Mouse (Mus musculus) skeletal muscle tissue, adult 2 months (tissue): ENCODE measurements around the gene Ccdc151.

Experiments used
- DNase-seq: peaks from one replicate; pipeline ENCODE4 v3.0.0-alpha.2; 2012; ENCODE audit warnings: low read depth, low spot score

Ccdc151 gene

GRCm38 (mm10) chr9:21958372-21958771, 44.1 kb downstream of the Ccdc151 start:
- no peak for DNase-seq

GRCm38 (mm10) chr9:21955570-21956281, 46.7 kb downstream of the Ccdc151 start, which contains the start of gene Swsap1:
Gene Swsap1 (plus strand): TSS chr9:21955755.
- peak; percentile 97 for DNase-seq

GRCm38 (mm10) chr9:21955225-21955569, 47.2 kb downstream of the Ccdc151 start:
- no peak for DNase-seq

DNA sequence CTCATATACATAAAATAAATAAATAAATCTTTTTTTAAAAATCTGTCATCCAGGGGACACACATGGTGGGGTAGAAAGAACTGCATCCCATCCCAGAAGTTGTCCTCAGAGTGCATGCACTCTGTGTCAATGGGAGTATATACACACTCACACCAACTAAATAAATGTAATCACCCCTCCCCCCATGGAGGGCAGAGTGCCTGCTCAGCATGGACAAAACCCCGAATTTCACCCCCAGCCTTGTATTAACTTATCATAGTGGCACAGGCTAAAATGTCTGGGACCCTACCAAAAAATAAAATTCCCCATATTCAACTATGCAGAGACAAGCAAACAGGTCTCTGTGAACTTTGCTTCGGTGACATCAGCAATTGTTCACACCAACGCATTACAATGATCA, 47.8 kb downstream of the Ccdc151 start:
- DNase-seq = no peak

GRCm38 (mm10) chr9:21953600-21953999, 48.8 kb downstream of the Ccdc151 start:
- DNase-seq = no peak

DNA sequence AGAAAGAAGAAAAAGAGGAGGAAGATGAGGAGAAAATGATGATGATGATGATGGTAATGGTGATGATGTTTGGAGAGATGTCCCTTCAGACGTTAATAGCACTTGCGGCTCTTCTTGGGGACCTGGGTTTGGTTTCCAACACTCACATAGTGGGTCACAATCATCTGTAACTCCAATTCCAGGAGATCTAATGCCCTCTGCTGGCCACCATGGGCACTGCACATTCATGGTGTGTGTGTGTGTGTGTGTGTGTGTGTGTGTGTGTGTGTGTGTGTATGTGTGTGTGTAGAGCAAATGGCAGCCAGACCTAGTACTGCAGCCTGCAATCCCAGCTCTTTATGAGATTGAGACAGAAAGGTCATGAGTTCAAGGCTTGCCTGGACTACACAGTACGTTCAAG, 50.5 kb downstream of the Ccdc151 start:
- no peak for DNase-seq

DNA sequence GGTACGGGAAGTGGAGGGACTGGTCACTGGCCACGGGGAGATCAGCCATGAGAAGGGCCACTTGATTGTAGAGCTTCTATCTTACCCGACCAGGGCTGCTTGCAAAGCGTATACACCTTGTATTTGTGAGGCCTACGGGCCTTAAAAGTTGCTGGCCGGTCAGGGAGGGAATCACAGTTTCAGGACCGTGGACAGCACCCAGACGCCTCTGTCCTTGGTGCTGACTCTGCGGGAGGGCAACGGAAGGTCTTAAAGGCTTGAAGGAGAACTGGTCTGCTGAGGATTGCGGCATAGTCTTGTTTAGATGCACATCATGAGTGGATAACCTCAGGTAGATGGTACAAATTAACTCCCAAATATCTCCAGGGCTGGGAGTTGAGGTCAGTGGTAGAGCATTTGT, 52.1 kb downstream of the Ccdc151 start:
- DNase-seq = peak; percentile 45

DNA sequence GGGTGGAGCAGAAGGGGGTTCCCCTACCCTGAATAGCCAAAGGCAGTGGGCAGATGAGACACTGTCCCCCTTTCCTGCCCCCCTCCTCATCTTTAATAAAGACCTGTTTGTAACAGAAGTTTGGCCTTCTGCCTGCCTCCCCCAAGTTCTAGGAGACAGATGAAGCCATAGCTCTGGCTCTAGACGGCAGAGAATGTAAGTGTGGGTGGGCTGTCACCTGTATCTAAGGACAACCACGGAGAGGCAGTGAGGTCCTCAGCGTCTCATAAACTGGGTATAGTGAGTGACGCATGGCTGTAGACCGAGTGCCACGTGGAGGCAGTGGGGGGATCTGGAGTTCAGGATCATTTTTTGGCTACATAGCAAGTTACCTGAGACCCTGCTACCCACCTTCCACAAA, 53.6 kb downstream of the Ccdc151 start:
- DNase-seq = no peak

GRCm38 (mm10) chr9:21948146-21948545, 54.3 kb downstream of the Ccdc151 start:
- no peak for DNase-seq

DNA sequence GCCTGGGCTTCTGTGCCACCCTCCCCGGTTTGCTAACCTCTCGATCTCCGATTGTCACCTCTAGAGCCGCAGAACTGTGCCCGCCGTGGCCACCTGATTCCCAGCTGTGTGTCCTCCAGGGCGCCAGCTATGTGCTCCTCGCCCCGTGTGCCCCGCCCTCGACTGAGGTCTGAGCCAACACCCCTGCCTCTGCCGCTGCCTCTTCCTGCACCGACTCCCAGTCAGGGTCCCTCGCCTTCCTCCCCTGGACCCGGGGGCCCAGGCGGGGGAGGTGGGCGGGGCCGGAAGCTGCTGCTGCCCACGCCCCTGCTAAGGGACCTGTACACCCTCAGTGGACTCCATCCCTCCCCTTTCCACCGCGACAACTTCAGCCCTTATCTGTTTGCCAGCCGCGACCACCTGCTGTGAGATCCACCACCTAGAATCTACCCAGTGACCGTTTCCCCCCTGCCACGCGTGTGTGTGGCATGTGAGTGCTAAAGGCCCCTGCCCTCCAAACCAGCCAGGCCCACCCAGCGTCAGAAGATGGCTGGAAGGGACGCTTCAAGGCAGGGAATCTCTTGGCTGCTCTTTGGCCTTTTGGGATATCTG, 54.8 kb downstream of the Ccdc151 start:
- no peak for DNase-seq

- DNase-seq = no peak
These were observed 58.2 kb downstream of the Ccdc151 start for GRCm38 (mm10) chr9:21944267-21944666.

DNA sequence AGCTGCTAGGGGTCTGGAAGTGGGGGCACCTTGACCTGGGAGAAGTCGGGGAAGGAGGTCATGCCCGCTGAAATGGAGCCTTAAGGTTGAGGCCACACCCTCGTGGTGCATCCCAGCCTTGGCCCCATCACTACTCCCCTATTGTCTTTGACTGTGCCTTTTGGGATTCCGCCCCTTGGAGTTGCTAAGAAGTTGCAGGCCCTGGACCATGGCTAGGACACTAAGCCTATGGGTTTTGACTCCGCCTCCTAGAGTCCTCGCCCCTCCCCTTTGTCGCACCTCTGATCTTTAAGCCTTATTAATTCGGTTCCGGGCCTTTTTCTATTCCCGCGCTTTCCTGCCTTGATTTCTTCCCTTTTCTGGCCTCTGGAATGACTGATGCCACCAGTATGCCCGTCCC, 58.8 kb downstream of the Ccdc151 start:
- no peak for DNase-seq

GRCm38 (mm10) chr9:21943046-21943445, 59.4 kb downstream of the Ccdc151 start:
- DNase-seq = no peak
